Mouse (Mus musculus) limb, embryonic 12.5 days (tissue): ENCODE results near the gene Gm10521. TPM values are rescaled to one million over a fixed set of nuclear protein-coding genes. Genes with fewer than 3 reads are reported as not detected.

Experiments used
- ATAC-seq: fragments of 200-750 bp; cut with Nextera tagmentation; 2 replicates; pipeline ENCODE4 v1.8.0; 2017; ENCODE audit warnings: low read depth, moderate TSS enrichment; ENCODE audit not compliant: insufficient number of reproducible peaks, insufficient read depth, low FRiP score, low TSS enrichment
- H3K27ac ChIP-seq: fragments of 300-500 bp; sonication (generic); 2 replicates; pipeline ENCODE4 v1.5.1; 2016; ENCODE audit warnings: mild to moderate bottlenecking, moderate library complexity
- H3K27me3 ChIP-seq: fragments of 300-500 bp; sonication (generic); 2 replicates; pipeline ENCODE4 v1.6.1; 2016; ENCODE audit warnings: mild to moderate bottlenecking, moderate library complexity
- H3K36me3 ChIP-seq: fragments of 300-500 bp; sonication (generic); 2 replicates; pipeline ENCODE4 v1.6.1; 2016; ENCODE audit warnings: mild to moderate bottlenecking, moderate library complexity
- H3K4me1 ChIP-seq: fragments of 300-500 bp; sonication (generic); replicated peaks from 2 replicates; pipeline ENCODE4 v1.6.1; 2016
- H3K4me2 ChIP-seq: fragments of 300-500 bp; sonication (generic); 2 replicates; pipeline ENCODE4 v1.6.1; 2016; ENCODE audit warnings: mild to moderate bottlenecking, moderate library complexity
- H3K4me3 ChIP-seq: fragments of 300-500 bp; sonication (generic); replicated peaks from 2 replicates; pipeline ENCODE4 v1.5.1; 2016; ENCODE audit warnings: mild to moderate bottlenecking
- H3K9ac ChIP-seq: fragments of 300-500 bp; sonication (generic); replicated peaks from 2 replicates; pipeline ENCODE4 v1.6.1; 2016; ENCODE audit warnings: mild to moderate bottlenecking, moderate library complexity
- H3K9me3 ChIP-seq: fragments of 300-500 bp; sonication (generic); 2 replicates; pipeline ENCODE4 v1.6.1; 2016; ENCODE audit warnings: mild to moderate bottlenecking, moderate library complexity
- WGBS: fragments of 180-500 bp; shearing (Covaris S2); methylation state at CpG from one replicate; pipeline ENCODE4 v1.1.7; 2016; 5-methylcytosine and 5-hydroxymethylcytosine counted together
- polyA plus RNA-seq: library from polyadenylated mRNA; unstranded; fragments of >200 nt; fragmentation: Nextera tagmentation; extraction: Ambion mirVana; gene quantifications from 2 replicates; pipeline ENCODE4 v1.2.1, GENCODE M21; 2016

Gene Gm10521
- polyA plus RNA-seq, 1 experiment from 2014 or later: not detected

DNA sequence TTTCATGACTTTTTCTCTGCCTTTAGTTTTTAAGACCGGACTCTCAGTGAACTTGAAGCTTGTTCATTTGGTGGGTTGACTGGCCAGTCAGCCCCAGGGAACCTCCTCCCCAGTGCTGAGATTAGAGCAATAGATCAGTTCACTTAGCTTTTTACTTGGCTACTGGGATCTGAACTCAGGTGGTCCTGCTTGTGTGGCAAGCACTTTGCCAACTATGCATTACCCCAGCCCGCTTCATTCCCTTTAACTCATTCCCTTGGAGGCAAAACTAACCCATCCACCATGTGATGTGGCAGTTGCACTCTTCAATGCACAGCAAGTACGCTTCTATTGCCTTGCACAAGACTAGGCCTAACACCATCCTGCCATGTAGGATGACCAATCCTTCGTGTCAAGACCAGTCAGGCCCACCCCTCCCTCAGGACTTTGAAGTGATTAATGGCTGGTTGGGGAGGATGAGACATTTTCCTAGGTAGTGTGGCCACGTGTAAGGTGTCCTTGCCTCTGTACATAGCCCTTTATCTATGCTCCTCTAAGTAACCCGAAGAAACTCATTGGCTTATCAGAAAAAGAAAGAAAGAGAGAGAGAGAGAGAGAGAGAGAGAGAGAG is 24.5 kb downstream of the Gm10521 start:
- H3K4me2 ChIP-seq: no peak overlapping the region
- H3K9me3 ChIP-seq: no peaks in the 10 kb centered on the region
- H3K9ac ChIP-seq: no peak overlapping the region
- no peaks in the 10 kb centered on the region for H3K36me3 ChIP-seq
- 79% methylated on average over 6 of the region's 6 CpGs for WGBS
- no peaks in the 10 kb centered on the region for H3K27me3 ChIP-seq
- H3K4me1 ChIP-seq: no peaks in the 10 kb centered on the region
- ATAC-seq: no peak
- H3K27ac ChIP-seq: no peak overlapping the region
- H3K4me3 ChIP-seq: no peak overlapping the region

DNA sequence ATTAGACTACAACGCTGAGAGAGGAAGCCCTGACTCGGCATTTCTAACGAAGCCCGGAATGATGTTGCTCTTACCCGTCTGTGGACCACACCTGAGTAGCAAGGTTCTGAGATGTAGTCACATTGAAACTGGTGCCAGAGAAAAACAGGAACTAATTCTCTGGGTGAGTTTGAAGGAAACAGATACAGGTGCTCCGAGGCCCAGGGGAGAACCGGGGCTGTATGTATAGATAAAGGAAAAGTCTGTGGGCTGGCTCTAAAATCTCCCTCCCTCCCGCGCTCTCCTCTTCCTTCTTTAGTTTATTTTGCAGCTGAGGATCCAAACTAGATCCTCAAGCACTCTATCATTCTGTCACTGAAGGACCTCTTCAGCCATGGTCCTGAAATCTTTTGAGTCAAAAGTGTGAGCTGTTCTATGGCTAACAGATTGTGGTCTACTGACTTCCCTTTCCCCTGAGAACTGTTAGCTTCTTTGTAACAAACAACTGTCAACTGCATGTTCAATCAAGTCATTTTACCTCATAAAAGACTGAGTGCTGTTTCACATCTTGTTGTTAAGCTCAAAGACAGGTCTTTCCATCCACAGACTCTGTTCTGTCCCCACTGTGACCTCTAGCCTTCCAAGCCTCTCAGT is 25.6 kb downstream of the Gm10521 start:
- Histone ChIP-seq H3K9ac (no peak overlapping the region), H3K27me3 (no peaks in the 10 kb centered on the region), H3K36me3 (no peaks in the 10 kb centered on the region), H3K27ac (no peak overlapping the region), H3K4me1 (no peaks in the 10 kb centered on the region), H3K4me2 (no peak overlapping the region), H3K9me3 (no peaks in the 10 kb centered on the region), H3K4me3 (no peak overlapping the region)
- 84% methylated on average over 9 of the region's 9 CpGs for WGBS
- ATAC-seq: no peak

DNA sequence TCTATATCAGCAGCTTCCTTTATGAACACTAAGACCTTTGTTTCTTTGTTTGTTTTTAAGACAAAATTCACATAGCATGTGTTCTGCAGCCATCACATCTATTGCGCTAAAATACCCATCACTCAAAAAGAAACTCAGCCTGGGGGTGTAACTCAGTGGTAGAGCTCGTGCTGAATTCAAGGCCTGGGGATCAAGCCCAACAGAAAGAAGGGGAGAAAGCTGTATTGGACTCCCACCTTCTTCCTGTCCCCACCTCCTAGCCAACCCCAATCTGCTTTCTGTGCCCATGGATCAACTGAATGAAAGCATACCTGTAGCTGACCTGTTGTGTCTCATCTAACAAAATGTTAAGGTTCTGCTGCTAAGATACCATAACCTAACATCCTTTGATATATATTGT is 26.2 kb downstream of the Gm10521 start:
- WGBS: 60% methylated on average over 2 of the region's 2 CpGs
- no peak for ATAC-seq

DNA sequence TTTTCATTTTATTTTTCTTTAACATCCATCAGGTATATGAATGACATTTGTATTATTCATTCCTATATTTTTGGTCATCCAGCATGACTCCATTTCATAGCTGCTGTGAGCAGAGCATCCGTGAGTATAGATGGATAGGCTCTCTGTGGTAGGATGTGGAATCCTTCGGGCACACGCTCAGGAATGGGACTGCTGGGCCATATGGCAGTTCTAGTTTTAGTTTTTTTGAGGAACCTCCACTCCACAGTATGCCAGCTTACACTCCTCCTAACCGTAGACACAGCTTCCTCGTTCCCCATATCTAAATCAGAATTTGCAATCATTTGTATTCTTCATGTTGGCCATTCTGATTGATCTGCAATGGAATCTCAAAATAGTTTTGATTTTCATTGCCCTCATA is 27.4 kb downstream of the Gm10521 start:
- 93% methylated on average over 5 of the region's 5 CpGs for WGBS
- H3K4me2 ChIP-seq: no peak overlapping the region
- H3K9ac ChIP-seq: no peak overlapping the region
- ATAC-seq: no peak
- H3K4me3 ChIP-seq: no peak overlapping the region
- no peaks in the 10 kb centered on the region for H3K36me3 ChIP-seq
- no peak overlapping the region for H3K27ac ChIP-seq
- no peaks in the 10 kb centered on the region for H3K27me3 ChIP-seq
- no peaks in the 10 kb centered on the region for H3K4me1 ChIP-seq
- no peaks in the 10 kb centered on the region for H3K9me3 ChIP-seq

More for the DNA sequence above, 26.2 kb downstream of the Gm10521 start:
- Histone ChIP-seq H3K27ac (no peak overlapping the region), H3K4me3 (no peak overlapping the region), H3K9me3 (no peaks in the 10 kb centered on the region), H3K4me2 (no peak overlapping the region), H3K27me3 (no peaks in the 10 kb centered on the region), H3K36me3 (no peaks in the 10 kb centered on the region), H3K4me1 (no peaks in the 10 kb centered on the region), H3K9ac (no peak overlapping the region)

DNA sequence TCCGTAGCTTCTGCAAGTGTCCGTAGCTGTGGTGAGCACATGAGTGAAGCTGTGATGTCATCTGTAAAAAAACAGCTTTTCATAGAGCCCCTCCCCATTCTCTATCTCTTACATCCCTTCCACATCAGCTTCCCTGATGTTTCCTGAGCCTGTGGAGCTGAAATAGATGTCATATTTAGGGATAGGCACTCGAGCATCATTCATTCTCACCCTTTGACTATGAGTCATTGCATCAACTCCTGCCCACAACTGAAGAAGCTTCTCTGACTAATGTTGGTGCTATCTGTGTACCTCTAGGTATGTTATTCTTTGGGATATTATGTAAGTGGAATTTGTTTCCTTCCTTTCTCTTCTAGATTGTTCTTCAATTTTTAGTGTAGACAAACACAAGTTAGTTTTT is 29.4 kb downstream of the Gm10521 start:
- H3K4me1 ChIP-seq: no peaks in the 10 kb centered on the region
- no peaks in the 10 kb centered on the region for H3K36me3 ChIP-seq
- no peak overlapping the region for H3K27ac ChIP-seq
- no peak overlapping the region for H3K4me2 ChIP-seq
- WGBS: 82% methylated on average over 3 of the region's 3 CpGs
- no peak overlapping the region for H3K4me3 ChIP-seq
- no peak overlapping the region for H3K9ac ChIP-seq
- H3K9me3 ChIP-seq: no peaks in the 10 kb centered on the region
- H3K27me3 ChIP-seq: no peaks in the 10 kb centered on the region
- ATAC-seq: no peak

DNA sequence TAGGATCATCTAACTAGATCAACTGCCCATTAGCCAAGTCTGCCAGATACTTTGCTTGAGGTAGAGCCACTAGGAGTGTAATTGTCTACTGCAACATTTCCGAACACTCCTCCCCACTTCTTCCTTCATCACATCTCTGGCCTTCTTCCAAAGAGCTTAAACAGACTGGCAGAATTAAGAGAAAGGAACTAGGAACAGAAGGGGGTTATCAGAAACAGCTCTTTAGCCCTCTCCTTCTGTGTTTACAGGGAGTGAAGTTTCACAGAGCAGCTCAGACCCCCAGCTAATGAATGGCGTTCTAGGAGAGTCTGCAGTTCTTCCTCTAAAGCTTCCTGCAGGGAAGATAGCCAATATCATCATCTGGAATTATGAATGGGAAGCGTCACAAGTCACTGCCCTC is 38.4 kb downstream of the Gm10521 start:
- no peaks in the 10 kb centered on the region for H3K36me3 ChIP-seq
- no peak for ATAC-seq
- WGBS: 46% methylated on average over 3 of the region's 3 CpGs
- H3K27me3 ChIP-seq: no peaks in the 10 kb centered on the region
- no peaks in the 10 kb centered on the region for H3K4me1 ChIP-seq
- no peaks in the 10 kb centered on the region for H3K9me3 ChIP-seq
- no peak overlapping the region for H3K4me3 ChIP-seq
- no peak overlapping the region for H3K4me2 ChIP-seq
- no peak overlapping the region for H3K9ac ChIP-seq
- no peak overlapping the region for H3K27ac ChIP-seq

DNA sequence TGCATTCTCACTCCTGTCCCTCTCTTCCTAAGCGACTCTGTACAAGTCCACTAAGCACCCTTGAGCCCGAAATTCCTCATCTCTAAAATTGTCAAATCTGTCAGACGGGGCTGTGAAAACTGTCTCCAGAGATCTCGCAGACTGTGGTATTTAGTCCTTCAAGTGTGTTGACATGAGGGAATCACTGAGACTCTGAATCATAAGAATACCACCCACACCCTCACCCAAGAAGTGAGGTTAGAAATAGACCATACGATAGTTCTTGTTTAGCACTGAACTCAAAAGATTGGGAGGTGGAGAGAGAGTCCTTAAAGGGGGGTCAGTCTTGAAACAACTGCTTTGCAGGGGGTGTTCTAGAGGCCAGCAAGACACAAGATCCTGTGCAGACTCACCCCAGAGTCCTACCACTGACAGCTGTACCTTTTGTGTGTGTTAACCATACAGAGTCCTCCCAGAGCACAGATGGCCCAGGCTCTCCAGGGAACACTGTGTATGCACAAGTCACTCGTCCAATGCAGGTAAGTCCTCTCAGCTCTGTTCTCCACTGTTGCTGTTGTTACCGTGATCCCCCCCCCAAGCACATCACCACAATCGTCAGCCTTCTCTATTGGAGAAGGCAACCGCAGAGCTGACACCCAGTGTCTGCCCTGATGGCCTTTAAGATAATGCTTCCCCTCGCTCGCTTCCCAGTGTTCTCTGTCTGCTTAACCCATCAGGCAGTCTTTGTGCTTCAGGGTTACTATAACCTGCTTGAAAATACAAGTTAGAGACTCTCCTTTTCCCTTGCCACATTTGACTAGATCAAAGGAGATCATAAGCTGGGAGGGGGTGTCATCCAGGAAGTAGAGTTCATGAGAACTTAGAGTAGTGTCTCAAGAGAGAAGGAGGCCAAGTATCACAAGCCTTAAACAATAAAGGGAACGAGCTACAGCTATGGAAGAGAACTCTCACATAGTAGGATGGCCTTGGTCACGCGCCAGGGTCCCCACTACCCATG is 43.8 kb downstream of the Gm10521 start:
- 86% methylated on average over 14 of the region's 14 CpGs for WGBS

DNA sequence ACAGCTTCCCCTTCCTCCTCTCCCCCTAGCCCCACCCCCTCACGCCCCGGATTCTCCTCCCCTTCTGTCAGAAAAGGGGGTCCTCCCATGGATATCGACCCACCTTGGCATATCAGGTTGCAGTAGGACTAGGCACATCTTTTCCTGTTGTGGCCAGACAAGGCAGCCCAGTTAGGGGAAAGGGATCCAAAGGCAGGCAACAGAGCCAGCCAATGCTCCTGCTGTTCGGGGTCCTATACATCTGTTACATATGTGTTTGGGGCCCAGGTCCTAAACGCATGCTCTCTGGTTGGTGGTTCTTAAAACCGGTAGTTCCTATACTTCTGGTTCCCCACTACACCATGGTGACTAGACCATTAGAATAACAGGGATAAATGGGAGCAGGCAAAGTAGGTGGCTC is 45.2 kb downstream of the Gm10521 start:
- Histone ChIP-seq H3K9ac (no peak overlapping the region), H3K4me2 (no peak overlapping the region), H3K27me3 (no peaks in the 10 kb centered on the region), H3K4me1 (no peaks in the 10 kb centered on the region), H3K27ac (no peak overlapping the region), H3K36me3 (no peaks in the 10 kb centered on the region), H3K9me3 (no peaks in the 10 kb centered on the region), H3K4me3 (no peak overlapping the region)
- WGBS: 83% methylated on average over 6 of the region's 6 CpGs
- ATAC-seq: no peak

More for the DNA sequence above, 43.8 kb downstream of the Gm10521 start:
- no peak for ATAC-seq
- H3K9ac ChIP-seq: no peak overlapping the region
- H3K4me2 ChIP-seq: no peak overlapping the region
- H3K4me1 ChIP-seq: no peaks in the 10 kb centered on the region
- H3K4me3 ChIP-seq: no peak overlapping the region
- H3K36me3 ChIP-seq: no peaks in the 10 kb centered on the region
- no peak overlapping the region for H3K27ac ChIP-seq
- no peaks in the 10 kb centered on the region for H3K9me3 ChIP-seq
- H3K27me3 ChIP-seq: no peaks in the 10 kb centered on the region

DNA sequence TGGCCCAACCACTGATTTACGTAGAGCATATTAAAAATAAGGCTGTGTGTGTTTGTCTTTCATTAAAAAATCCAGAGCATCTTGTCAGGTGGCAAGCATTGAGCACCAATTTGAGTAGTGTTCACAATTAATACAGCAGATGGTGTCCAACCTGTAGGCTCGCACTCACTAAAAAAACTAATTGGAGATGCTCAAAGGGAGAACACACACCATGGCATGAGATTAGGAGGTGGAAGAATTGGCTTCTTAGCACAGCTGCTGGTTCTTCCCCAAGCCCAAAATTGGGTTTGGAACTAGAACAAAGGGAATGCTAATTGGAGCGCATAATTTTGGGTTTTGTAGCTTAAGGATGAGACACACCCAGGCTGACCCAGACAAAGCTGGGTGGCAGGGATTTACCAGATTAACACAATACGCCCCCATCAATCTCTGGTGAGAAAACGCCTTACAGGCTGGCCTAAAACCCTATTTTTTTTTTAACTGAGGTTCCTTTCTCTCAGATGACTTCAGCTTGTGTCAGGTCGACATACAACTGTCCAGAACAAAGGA is 51.1 kb downstream of the Gm10521 start:
- ATAC-seq: no peak
- no peaks in the 10 kb centered on the region for H3K36me3 ChIP-seq
- no peak overlapping the region for H3K4me3 ChIP-seq
- H3K9me3 ChIP-seq: no peaks in the 10 kb centered on the region
- WGBS: 79% methylated on average over 6 of the region's 6 CpGs
- no peak overlapping the region for H3K27ac ChIP-seq
- H3K9ac ChIP-seq: no peak overlapping the region
- H3K4me2 ChIP-seq: no peak overlapping the region
- H3K27me3 ChIP-seq: no peaks in the 10 kb centered on the region
- H3K4me1 ChIP-seq: no peaks in the 10 kb centered on the region
